Mouse (Mus musculus) B cell, adult 2 months (primary cell): ENCODE data around the gene Wdr13.

Experiments
- DNase-seq, 2 experiments: peaks; one replicate each; pipeline ENCODE4 v3.0.0; 2022

Wdr13 gene

GRCm38 (mm10) chrX:8132017-8132976 lies at the start of gene Wdr13:
TSS of gene Wdr13 (minus strand) at chrX:8132892.
- DNase-seq: peak; percentile 84 to 88

- DNase-seq: no peak
Measured at GRCm38 (mm10) chrX:8179646-8180045, 47.0 kb upstream of the Wdr13 start.

- DNase-seq: no peak
Measured at GRCm38 (mm10) chrX:8178871-8179270, 46.2 kb upstream of the Wdr13 start.

GRCm38 (mm10) chrX:8175504-8176385 lies 43.1 kb upstream of the Wdr13 start, which contains the start of gene Tbc1d25:
TSS of gene Tbc1d25 (minus strand) at chrX:8176181.
- peak; percentile 82 to 85 for DNase-seq

DNA sequence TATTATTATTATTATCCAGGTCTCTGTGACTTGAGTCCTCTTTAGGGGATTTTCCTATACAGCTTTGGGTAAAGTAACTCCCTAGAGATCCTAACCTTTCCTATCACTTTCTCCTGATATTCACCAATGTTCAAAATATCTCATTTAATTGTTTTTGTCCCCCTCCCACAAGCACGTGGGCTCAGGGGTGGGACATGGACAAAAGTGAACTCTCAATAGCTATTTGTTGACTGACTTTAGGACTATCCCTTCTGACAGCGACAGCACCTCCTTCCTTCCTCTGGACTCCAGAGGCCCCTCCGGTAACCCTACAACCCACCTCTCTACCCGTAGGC lies 42.4 kb upstream of the Wdr13 start:
- no peak for DNase-seq

DNA sequence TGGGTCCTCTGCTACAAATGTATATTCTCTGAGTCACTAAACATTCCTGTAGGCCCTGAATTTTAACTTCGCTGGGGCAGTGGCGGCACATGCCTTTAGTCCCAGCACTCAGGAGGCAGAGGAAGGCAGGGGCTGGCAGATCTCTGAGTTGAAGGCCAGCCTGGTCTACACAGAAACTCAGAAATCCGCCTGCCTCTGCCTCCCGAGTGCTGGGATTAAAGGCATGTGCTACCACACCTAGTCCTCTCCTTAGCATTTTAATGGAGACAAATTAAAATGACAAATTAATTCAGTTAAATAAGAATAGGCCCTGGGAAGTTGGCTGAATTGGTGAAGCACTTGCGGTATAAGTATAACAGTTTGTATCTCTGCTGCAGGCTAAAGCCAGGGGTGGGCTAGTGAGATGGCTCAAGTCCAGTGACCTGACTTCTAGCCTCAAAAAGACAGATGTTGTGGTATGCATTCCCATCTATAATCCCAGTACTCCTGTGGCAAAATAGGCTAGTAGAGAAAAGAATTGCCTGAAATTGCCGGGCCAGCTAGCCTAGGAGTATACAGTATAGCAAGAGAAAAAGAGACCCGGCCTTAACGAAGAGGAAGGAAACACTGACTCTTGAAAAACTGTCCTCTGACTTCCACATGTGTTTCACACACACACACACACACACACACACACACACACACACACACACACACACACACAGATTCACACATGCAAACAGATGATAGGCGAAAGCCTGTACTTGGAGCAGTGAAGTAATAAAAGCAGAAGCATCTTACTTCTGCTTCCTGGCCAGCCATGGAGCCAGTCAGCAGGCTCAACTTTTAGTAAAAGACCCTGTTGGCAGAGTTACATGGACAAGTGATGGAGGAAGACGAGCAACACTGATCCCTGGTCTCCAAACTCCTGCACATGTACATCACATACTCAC lies 35.3 kb upstream of the Wdr13 start:
- peak; percentile 50 to 60 for DNase-seq

GRCm38 (mm10) chrX:8164471-8164870 lies 31.8 kb upstream of the Wdr13 start:
- no peak for DNase-seq

- DNase-seq: no peak
Measured at GRCm38 (mm10) chrX:8163076-8163475, 30.4 kb upstream of the Wdr13 start.

- peak; percentile 85 to 88 for DNase-seq
Measured at GRCm38 (mm10) chrX:8145153-8145991, 12.7 kb upstream of the Wdr13 start, which contains the start of gene Rbm3. TSS of gene Rbm3 (minus strand) at chrX:8145880.

DNA sequence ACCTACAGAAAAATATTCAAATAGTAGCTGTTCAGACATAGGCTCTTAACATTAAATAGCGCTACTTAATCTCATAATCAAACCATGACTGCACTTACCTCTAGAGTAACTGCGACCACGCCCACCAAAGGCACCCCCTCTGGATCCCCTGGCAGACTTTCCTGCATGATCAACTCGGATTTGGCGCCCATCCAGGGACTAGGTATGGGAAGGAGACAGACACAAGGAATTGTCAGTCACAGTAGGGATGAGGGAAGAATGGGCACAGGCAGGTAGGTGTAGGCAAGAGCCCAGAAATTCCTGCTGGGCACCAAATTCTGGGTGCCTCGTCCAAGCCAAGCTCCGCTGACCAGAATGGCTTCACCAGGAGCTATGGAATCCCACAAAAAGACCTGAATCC lies 11.1 kb upstream of the Wdr13 start:
- no peak for DNase-seq

- peak in 1 of 2 experiments; percentile 8 for DNase-seq
Measured at GRCm38 (mm10) chrX:8142948-8143347, 10.3 kb upstream of the Wdr13 start.

DNA sequence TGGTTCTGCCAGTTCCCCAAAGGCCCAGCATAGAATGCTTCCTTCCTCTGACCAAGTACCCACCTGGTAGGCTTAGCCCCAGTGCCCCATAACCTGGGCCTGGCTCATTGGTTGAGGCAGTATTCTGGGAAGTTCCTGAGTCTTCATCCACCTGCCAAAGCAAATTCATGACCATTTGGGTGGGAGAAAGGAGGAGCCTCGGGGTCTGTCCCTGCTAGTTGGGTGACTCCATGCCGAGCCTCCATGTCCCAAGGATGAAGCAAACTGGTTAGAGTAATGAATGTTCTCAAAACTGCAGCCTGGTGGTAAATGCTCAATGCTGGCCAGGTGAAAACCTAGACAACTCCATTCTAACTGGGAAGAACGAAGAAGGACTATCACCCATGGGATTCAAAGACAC lies 8.4 kb upstream of the Wdr13 start:
- peak; percentile 5 to 10 for DNase-seq

- peak in 1 of 2 experiments; percentile 4 for DNase-seq
Measured at GRCm38 (mm10) chrX:8140446-8140845, 7.8 kb upstream of the Wdr13 start.

DNA sequence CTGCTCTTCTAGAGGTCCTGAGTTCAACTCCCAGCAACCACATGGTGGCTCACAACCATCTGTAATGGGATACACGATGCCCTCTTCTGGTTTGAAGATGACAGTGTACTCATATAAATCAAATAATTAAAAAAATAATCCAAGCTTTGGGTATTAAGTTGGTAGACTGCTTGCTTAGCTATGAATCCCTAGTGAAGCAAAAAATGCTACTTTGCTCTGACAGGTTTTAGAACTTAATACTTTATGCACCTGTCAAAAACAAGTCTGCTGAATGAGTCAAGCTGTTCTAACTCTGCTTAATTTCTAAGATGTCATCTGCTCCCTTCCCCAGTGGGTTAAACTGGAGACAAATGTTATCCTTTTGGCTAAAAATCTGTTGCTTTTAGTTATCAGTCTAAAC lies 6.8 kb upstream of the Wdr13 start:
- peak in 1 of 2 experiments; percentile 2 for DNase-seq

- peak; percentile 8 to 10 for DNase-seq
Measured at GRCm38 (mm10) chrX:8135886-8136285, 3.2 kb upstream of the Wdr13 start.

- DNase-seq: no peak
Measured at GRCm38 (mm10) chrX:8131393-8131792, 1.3 kb downstream of the Wdr13 start.

DNA sequence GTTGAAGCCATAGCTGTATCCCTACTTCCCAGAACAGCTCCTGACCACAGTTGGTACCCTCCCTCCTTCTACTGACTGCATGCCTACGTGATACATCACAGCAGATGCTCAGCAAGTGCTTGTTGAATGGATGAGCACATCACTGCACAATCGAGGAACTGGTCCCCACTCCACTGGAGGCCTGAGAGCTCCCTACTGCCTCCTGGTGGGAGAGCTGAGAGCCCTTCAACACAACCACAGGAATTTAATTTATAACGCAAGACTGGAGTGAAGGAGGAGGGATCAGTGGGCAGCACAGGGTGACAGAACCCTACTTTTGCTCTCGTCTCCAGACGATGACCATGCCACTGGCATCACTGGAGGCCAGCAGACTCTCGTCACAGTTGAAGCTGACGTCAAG lies 7.5 kb downstream of the Wdr13 start:
- peak in 1 of 2 experiments; percentile 37 for DNase-seq

- no peak for DNase-seq
Measured at GRCm38 (mm10) chrX:8123821-8124470, 8.7 kb downstream of the Wdr13 start.

- no peak for DNase-seq
Measured at GRCm38 (mm10) chrX:8117264-8117663, 15.4 kb downstream of the Wdr13 start.

GRCm38 (mm10) chrX:8115275-8115674 lies 17.4 kb downstream of the Wdr13 start:
- DNase-seq: peak in 1 of 2 experiments; percentile 4

- DNase-seq: no peak
Measured at GRCm38 (mm10) chrX:8105019-8105418, 27.7 kb downstream of the Wdr13 start.
